Mouse (Mus musculus) heart, embryonic 14.5 days (tissue): ENCODE measurements around the gene Mrps35. TPM values are rescaled to one million over a fixed set of nuclear protein-coding genes. Genes with fewer than 3 reads are reported as not detected.

Experiments
- ATAC-seq: fragments of 200-750 bp; cut with Nextera tagmentation; 2 replicates; pipeline ENCODE4 v1.8.0; 2017; ENCODE audit warnings: low read depth, moderate TSS enrichment; ENCODE audit not compliant: insufficient number of reproducible peaks, insufficient read depth, low FRiP score
- H3K27ac ChIP-seq, 2 experiments: fragments of 200-500 bp in 1 of 2; fragments of 300-500 bp in 1 of 2; sonication (generic) in 1 of 2; replicated peaks in 1 of 2; 2 replicates each; pipeline ENCODE4 v1.5.1; 2012 to 2014; ENCODE audit warnings: low read depth in 2 of 2, low read length in 2 of 2, control low read depth in 1 of 2, mild to moderate bottlenecking in 1 of 2, mixed read lengths in 1 of 2; ENCODE audit not compliant: control insufficient read depth in 1 of 2, insufficient read depth in 1 of 2
- H3K27me3 ChIP-seq: fragments of 300-500 bp; sonication (generic); 2 replicates; pipeline ENCODE4 v1.6.1; 2014; ENCODE audit warnings: mild to moderate bottlenecking, low read length, control low read depth; ENCODE audit not compliant: control insufficient read depth, insufficient read depth
- H3K36me3 ChIP-seq: fragments of 300-500 bp; sonication (generic); 2 replicates; pipeline ENCODE4 v1.6.1; 2014; ENCODE audit warnings: mild to moderate bottlenecking, control low read depth, low read length, mixed read lengths; ENCODE audit not compliant: control insufficient read depth, insufficient read depth
- H3K4me1 ChIP-seq, 2 experiments: fragments of 200-500 bp in 1 of 2; fragments of 300-500 bp in 1 of 2; sonication (generic) in 1 of 2; 2 replicates each; pipeline ENCODE4 v1.6.1; 2012 to 2014; ENCODE audit warnings: low read length in 2 of 2, control low read depth in 1 of 2, mixed read lengths in 1 of 2; ENCODE audit not compliant: control insufficient read depth in 2 of 2, insufficient read depth in 2 of 2
- H3K4me2 ChIP-seq: fragments of 300-500 bp; sonication (generic); 2 replicates; pipeline ENCODE4 v1.6.1; 2014; ENCODE audit warnings: mild to moderate bottlenecking, low read length
- H3K4me3 ChIP-seq, 2 experiments: fragments of 200-500 bp in 1 of 2; fragments of 300-500 bp in 1 of 2; sonication (generic) in 1 of 2; 2 replicates each; pipeline ENCODE4 v1.5.1; 2012 to 2014; ENCODE audit warnings: low read length in 2 of 2, mild to moderate bottlenecking in 2 of 2, control low read depth in 1 of 2, low read depth in 1 of 2, moderate library complexity in 1 of 2; ENCODE audit not compliant: control insufficient read depth in 1 of 2, insufficient read depth in 1 of 2
- H3K9ac ChIP-seq: fragments of 300-500 bp; sonication (generic); 2 replicates; pipeline ENCODE4 v1.6.1; 2014; ENCODE audit warnings: mild to moderate bottlenecking, low read length
- H3K9me3 ChIP-seq: fragments of 300-500 bp; sonication (generic); 2 replicates; pipeline ENCODE4 v1.6.1; 2016; ENCODE audit warnings: low read length, control low read depth; ENCODE audit not compliant: control insufficient read depth
- WGBS: fragments of 180-500 bp; shearing (Covaris S2); extraction: QIAGEN DNeasy Blood & Tissue Kit; methylation state at CpG from one replicate; pipeline ENCODE4 v1.1.7; 2014; 5-methylcytosine and 5-hydroxymethylcytosine counted together
- polyA plus RNA-seq: library from polyadenylated mRNA; unstranded; fragments of >200 nt; fragmentation: Nextera tagmentation; extraction: Ambion mirVana; gene quantifications from 2 replicates; pipeline ENCODE4 v1.2.1, GENCODE M21; 2014

The Mrps35 gene
- polyA plus RNA-seq, 1 experiment from 2014 or later = 153 TPM

- H3K36me3 ChIP-seq = peaks cover 77% of the 10 kb centered on the region
- 83% methylated on average over 15 of the region's 15 CpGs for WGBS
Observed at GRCm38 (mm10) chr6:147030096-147030885, 12.3 kb upstream of the Mrps35 start.

DNA sequence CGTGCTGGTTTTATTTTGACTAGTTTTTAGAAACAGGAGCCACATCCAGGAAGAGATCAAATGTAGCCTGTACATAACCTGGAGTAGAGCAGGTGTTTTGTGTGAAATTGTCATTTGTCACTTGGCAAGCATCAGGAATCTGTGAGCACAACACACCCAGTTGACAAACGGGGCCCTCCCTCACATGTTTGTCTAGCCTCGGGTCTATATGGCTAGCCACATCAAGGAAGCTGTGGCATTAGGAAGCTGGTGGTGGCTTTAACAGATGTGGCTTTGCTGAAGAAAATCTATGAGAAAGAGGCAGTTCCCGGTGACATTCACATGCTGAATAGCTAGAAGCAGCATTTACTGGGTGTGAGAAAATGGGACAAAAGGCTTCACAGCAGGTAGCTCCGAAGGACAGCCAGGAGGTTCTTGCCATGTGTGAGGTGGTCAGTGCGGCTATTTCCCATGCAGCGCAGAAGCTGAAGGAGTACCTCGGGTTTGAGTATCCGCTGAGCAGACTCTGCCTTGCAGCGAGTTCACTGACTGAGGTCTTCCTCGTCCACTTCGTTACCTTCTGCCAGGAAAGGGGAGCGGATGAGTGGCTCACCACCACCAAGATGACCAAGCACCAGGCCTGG, 10.2 kb upstream of the Mrps35 start, which contains the start of gene Rep15:
Gene Rep15 (plus strand): TSS at position 282 of the 623 bp plus-strand sequence.
- no peaks in the 10 kb centered on the region for H3K27me3 ChIP-seq
- no peak within 1 kb of the TSS for H3K4me3 ChIP-seq
- WGBS = 60% methylated on average over 13 of the region's 13 CpGs
- H3K36me3 ChIP-seq = peaks cover 56% of the 10 kb centered on the region
- H3K9me3 ChIP-seq = no peaks in the 10 kb centered on the region
- no peak within 1 kb of the TSS for H3K4me2 ChIP-seq
- H3K4me1 ChIP-seq = peaks cover 2 to 5% of the 10 kb centered on the region in 2 experiments; a peak in 1 of 4 replicates
- no peak for ATAC-seq
- no peak within 1 kb of the TSS for H3K27ac ChIP-seq
- H3K9ac ChIP-seq = no peak within 1 kb of the TSS

More at GRCm38 (mm10) chr6:147030096-147030885, 12.3 kb upstream of the Mrps35 start:
- no peak overlapping the region for H3K27ac ChIP-seq
- ATAC-seq = no peak
- H3K9ac ChIP-seq = no peak overlapping the region
- no peaks in the 10 kb centered on the region for H3K9me3 ChIP-seq
- no peaks in the 10 kb centered on the region for H3K27me3 ChIP-seq
- H3K4me3 ChIP-seq = no peak overlapping the region
- H3K4me2 ChIP-seq = no peak overlapping the region
- peaks cover 2 to 5% of the 10 kb centered on the region in 2 experiments; a peak in 1 of 4 replicates for H3K4me1 ChIP-seq

DNA sequence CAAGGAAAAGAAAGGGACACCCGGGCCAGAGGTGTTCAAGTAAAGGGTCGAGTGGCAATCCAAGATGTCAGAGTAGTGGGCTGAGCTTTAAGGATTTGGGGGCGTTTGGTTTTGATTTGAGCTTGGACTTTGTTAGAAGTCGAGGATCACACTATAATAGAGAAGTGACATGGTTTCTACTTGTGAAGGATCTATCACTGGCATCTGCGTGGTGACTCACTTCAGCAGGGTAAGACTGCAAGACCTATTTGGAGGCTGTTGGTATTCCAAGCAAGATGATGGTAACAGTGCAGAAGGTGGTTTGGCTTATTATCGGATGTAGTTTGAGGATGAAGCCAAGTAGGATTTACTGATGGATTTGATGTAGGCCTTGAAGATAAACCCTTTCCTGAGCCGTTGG, 1.1 kb downstream of the Mrps35 start:
- Histone ChIP-seq H3K4me3 (peak overlapping the region; percentile 74 to 92), H3K36me3 (peaks cover 25% of the 10 kb centered on the region), H3K4me2 (peak overlapping the region; percentile 80), H3K27ac (0 out of 4 replicates have a peak overlapping the region, but pooled peaks of 1 of the 2 experiments have one; percentile 86), H3K9ac (peak overlapping the region; percentile 97), H3K4me1 (peaks cover 0 to 13% of the 10 kb centered on the region in 2 experiments; a peak in 3 of 4 replicates), H3K9me3 (no peaks in the 10 kb centered on the region), H3K27me3 (no peaks in the 10 kb centered on the region)
- no peak for ATAC-seq
- 38% methylated on average over 7 of the region's 7 CpGs for WGBS

- H3K27ac ChIP-seq = no peak overlapping the region
- no peak for ATAC-seq
- H3K9me3 ChIP-seq = no peaks in the 10 kb centered on the region
- 94% methylated on average over 13 of the region's 13 CpGs for WGBS
- H3K36me3 ChIP-seq = peaks cover 79% of the 10 kb centered on the region
- H3K4me3 ChIP-seq = no peak overlapping the region
- H3K9ac ChIP-seq = no peak overlapping the region
- H3K4me2 ChIP-seq = no peak overlapping the region
- no peaks in the 10 kb centered on the region for H3K27me3 ChIP-seq
- peaks cover 1 to 3% of the 10 kb centered on the region in 2 experiments; a peak in 3 of 4 replicates for H3K4me1 ChIP-seq
Observed at GRCm38 (mm10) chr6:147049239-147049805, 6.8 kb downstream of the Mrps35 start.

DNA sequence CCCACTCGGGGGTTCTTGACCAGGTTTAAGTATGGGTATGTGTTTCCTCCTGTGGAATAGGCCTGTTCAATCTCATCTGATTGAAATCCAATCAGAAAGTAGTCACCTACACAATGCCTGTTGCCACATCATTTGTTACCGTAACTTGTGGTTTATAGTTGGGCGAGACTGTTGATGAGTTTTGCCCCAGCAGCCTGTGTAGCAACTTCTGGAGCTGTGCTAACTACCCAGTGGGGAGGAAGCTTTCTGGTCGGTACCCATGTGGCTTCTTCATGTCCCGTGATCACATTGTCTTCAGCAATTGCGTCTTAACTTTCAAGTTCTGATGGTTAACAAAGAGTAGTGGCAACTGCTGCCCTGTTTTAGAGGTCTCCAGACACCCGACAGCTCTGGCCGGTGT, 9.1 kb downstream of the Mrps35 start:
- Histone ChIP-seq H3K9ac (no peak overlapping the region), H3K27ac (no peak overlapping the region), H3K4me1 (peaks cover 9% of the 10 kb centered on the region in 2 experiments), H3K4me3 (no peak overlapping the region), H3K36me3 (peaks cover 94% of the 10 kb centered on the region), H3K4me2 (no peak overlapping the region), H3K9me3 (no peaks in the 10 kb centered on the region), H3K27me3 (no peaks in the 10 kb centered on the region)
- no peak for ATAC-seq
- WGBS = 92% methylated on average over 8 of the region's 8 CpGs

GRCm38 (mm10) chr6:147052440-147052839, 9.9 kb downstream of the Mrps35 start:
- Histone ChIP-seq H3K27me3 (no peaks in the 10 kb centered on the region), H3K9me3 (no peaks in the 10 kb centered on the region), H3K36me3 (peaks cover 94% of the 10 kb centered on the region), H3K4me3 (no peak overlapping the region), H3K4me2 (no peak overlapping the region), H3K9ac (no peak overlapping the region), H3K4me1 (peaks cover 9% of the 10 kb centered on the region in 2 experiments), H3K27ac (no peak overlapping the region)
- WGBS = 95% methylated on average over 9 of the region's 9 CpGs
- no peak for ATAC-seq

DNA sequence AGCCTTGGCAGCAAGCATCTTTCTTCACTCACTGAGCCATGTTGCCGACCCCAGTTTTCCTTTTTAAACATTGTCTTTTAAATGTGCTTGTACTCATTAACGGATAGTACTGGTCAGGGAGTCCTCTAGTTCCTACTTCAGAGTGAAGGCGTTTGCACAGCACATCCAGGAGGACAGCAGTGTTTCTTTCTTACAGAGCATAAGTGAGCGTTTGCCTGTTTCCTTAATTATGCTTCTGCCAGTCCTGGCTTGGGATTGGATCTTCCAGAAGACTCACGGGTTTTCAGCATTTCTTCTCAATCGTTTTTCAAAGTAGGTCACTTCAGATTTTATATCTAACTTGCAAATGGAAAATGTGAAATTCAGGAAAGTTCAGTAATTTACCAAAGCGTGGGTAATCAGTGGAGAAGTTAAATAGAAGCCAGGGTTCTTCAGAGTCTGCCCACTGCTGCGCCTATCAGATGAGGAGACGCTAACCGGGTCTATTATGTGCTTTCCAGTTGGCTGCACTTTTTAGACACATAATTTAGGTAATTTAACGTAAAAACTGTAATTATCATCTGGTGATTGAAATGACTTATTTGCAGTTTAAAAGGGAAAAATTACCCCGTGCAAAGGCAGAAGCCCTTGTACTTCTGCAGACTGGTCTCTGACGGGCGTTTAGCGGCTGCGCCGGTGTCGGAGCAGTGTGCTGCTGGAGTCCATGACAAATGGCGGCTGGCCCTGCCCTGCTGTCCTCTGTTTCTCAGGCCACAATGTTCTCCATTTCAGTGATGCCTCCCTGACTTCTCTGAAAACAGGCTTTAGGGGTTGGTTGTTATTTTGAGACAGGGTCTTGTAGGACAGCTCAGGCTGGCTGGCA, 11.5 kb downstream of the Mrps35 start:
- WGBS = 92% methylated on average over 19 of the region's 19 CpGs
- Histone ChIP-seq H3K36me3 (peaks cover 93% of the 10 kb centered on the region), H3K4me3 (no peak overlapping the region), H3K9me3 (no peaks in the 10 kb centered on the region), H3K4me2 (no peak overlapping the region), H3K4me1 (peaks cover 9% of the 10 kb centered on the region in 2 experiments), H3K27ac (no peak overlapping the region), H3K9ac (no peak overlapping the region), H3K27me3 (no peaks in the 10 kb centered on the region)
- no peak for ATAC-seq
